Mouse (Mus musculus) cortical plate, adult 2 months (tissue): Measurements from ENCODE around the gene Gm9944.

Source experiments
- CTCF ChIP-seq: fragments of 200-500 bp; IDR thresholded peaks from 2 replicates; pipeline ENCODE4 v1.5.1; 2011; ENCODE audit warnings: mild to moderate bottlenecking, control low read depth, low read length; ENCODE audit not compliant: insufficient read depth; ENCODE audit errors: extremely low read depth
- POLR2A ChIP-seq: fragments of 200-500 bp; IDR thresholded peaks from 2 replicates; pipeline ENCODE4 v1.6.1; 2011; ENCODE audit warnings: mild to moderate bottlenecking, low read length, control low read depth; ENCODE audit not compliant: insufficient read depth; ENCODE audit errors: extremely low read depth

- no peak for TF ChIP-seq CTCF
- TF ChIP-seq POLR2A: no peak
Observed at GRCm38 (mm10) chr4:144493331-144493730, 40.2 kb upstream of the Gm9944 start.
